In genomic region chr2:157139251-157139802, GRCm38 (mm10) we compare ENCODE assay signal across 25 mouse cellular contexts. TPM values are rescaled to one million over a fixed set of nuclear protein-coding genes. Genes with fewer than 3 reads are reported as not detected.
DNase-seq lines count a peak whose midpoint lies in the region; ATAC-seq and TF ChIP-seq lines count a peak whose summit lies in the region.
"Had no signal": no experiment of that assay in that cellular context is flagged by ENCODE, and none has a peak within 500 bp of the region (broad histone marks: within the 10 kb centered on the region; RNA-seq: fewer than 3 reads in every experiment).

No protein-coding gene starts in this region.

- TF ChIP-seq CTCF in midbrain, postnatal 0 days (IDR thresholded peaks at IDR 0.05): no peak

- no peak overlapping the region for H3K4me3 ChIP-seq in midbrain, embryonic 11.5 days (ENCODE audit: low read depth, low read length)
- H3K4me3 ChIP-seq in midbrain, postnatal 0 days (ENCODE audit: low read depth, low read length): no peak overlapping the region
- H3K4me3 ChIP-seq: embryonic facial prominence, embryonic 13.5 days; forebrain, embryonic 13.5 days; gastrocnemius, adult 2 months; hindbrain, embryonic 12.5 days had no signal

- ATAC-seq in midbrain, embryonic 11.5 days (ENCODE audit: low FRiP score): no peak
- ATAC-seq in midbrain, postnatal 0 days (ENCODE audit: low FRiP score): no peak
- peak; percentile 56 for ATAC-seq in megakaryocyte-erythroid progenitor cell, adult 5-6 weeks (replicated peaks; ENCODE audit: low FRiP score, low TSS enrichment, poor library complexity, severe bottlenecking)
- ATAC-seq in erythroblast, adult 5-6 weeks (replicated peaks; ENCODE audit: low FRiP score, poor library complexity, severe bottlenecking): no peak
- ATAC-seq: forebrain, embryonic 13.5 days; forebrain, postnatal 0 days; hindbrain, embryonic 16.5 days had no signal

- H3K9ac ChIP-seq in midbrain, embryonic 11.5 days (ENCODE audit: low read length): no peak overlapping the region
- H3K9ac ChIP-seq in midbrain, postnatal 0 days (replicated peaks; ENCODE audit: low read length, poor library complexity, severe bottlenecking): no peak overlapping the region
- H3K9ac ChIP-seq: embryonic facial prominence, embryonic 13.5 days; forebrain, embryonic 13.5 days; forebrain, postnatal 0 days; hindbrain, embryonic 12.5 days had no signal

- no peak overlapping the region for H3K4me2 ChIP-seq in midbrain, embryonic 11.5 days
- no peak overlapping the region for H3K4me2 ChIP-seq in midbrain, postnatal 0 days (ENCODE audit: low read depth, low read length, poor library complexity, severe bottlenecking)
- H3K4me2 ChIP-seq: embryonic facial prominence, embryonic 13.5 days; forebrain, embryonic 13.5 days; hindbrain, embryonic 12.5 days had no signal

- no peaks in the 10 kb centered on the region for H3K27me3 ChIP-seq in midbrain, embryonic 11.5 days (ENCODE audit: control insufficient read depth, insufficient read depth, low read length)
- H3K27me3 ChIP-seq in midbrain, postnatal 0 days (ENCODE audit: insufficient read depth, low read length): no peaks in the 10 kb centered on the region
- H3K27me3 ChIP-seq: embryonic facial prominence, embryonic 13.5 days; forebrain, embryonic 13.5 days; hindbrain, embryonic 12.5 days had no signal

- WGBS in midbrain, embryonic 11.5 days: 89% methylated on average over 5 of the region's 5 CpGs
- 91% methylated on average over 5 of the region's 5 CpGs for WGBS in midbrain, postnatal 0 days

- H3K4me1 ChIP-seq in midbrain, embryonic 11.5 days (ENCODE audit: control insufficient read depth, insufficient read depth, low read length): no peaks in the 10 kb centered on the region
- no peaks in the 10 kb centered on the region for H3K4me1 ChIP-seq in midbrain, postnatal 0 days (ENCODE audit: insufficient read depth, low read length)
- H3K4me1 ChIP-seq: hindbrain, embryonic 12.5 days had no signal

- H3K36me3 ChIP-seq in midbrain, embryonic 11.5 days (ENCODE audit: control insufficient read depth, insufficient read depth, low read length): no peaks in the 10 kb centered on the region
- H3K36me3 ChIP-seq in midbrain, postnatal 0 days (ENCODE audit: insufficient read depth, low read length): no peaks in the 10 kb centered on the region
- H3K36me3 ChIP-seq: embryonic facial prominence, embryonic 13.5 days; hindbrain, embryonic 12.5 days had no signal

- peak; percentile 41 for DNase-seq in midbrain, embryonic 11.5 days (ENCODE audit: low spot score, missing footprints)
- no peak for DNase-seq in midbrain, postnatal 0 days (ENCODE audit: low spot score)
- DNase-seq in B cell, adult 2 months: peak; percentile 8 to 15
- DNase-seq in MEL-GATA-1-ER (ENCODE audit: extremely low read depth, low read depth): peak; percentile 48
- DNase-seq in adrenal gland, adult 18-20 months (ENCODE audit: low spot score in 2 of 2): no peak
- DNase-seq: adrenal gland, postnatal 10 days; cerebellum, adult 11-12 months; cerebellum, adult 9-11 months; cerebellum, postnatal 36 days; forebrain, postnatal 0 days; gastrocnemius, adult 2 months; gastrocnemius, postnatal 25 days; heart, postnatal 10 days; heart, postnatal 4 days had no signal

- H3K9me3 ChIP-seq in midbrain, embryonic 11.5 days (ENCODE audit: control insufficient read depth, low read length): no peaks in the 10 kb centered on the region; the same call in 1 of the 2 replicates
- no peaks in the 10 kb centered on the region for H3K9me3 ChIP-seq in midbrain, postnatal 0 days (ENCODE audit: low read length)
- H3K9me3 ChIP-seq: hindbrain, embryonic 12.5 days had no signal

- no peak overlapping the region for H3K27ac ChIP-seq in midbrain, embryonic 11.5 days (ENCODE audit: low read depth, low read length)
- no peak overlapping the region for H3K27ac ChIP-seq in midbrain, postnatal 0 days (ENCODE audit: low read depth, low read length)
- H3K27ac ChIP-seq: embryonic facial prominence, embryonic 13.5 days; forebrain, embryonic 13.5 days; gastrocnemius, adult 2 months; hindbrain, embryonic 12.5 days had no signal

RNA-seq across cellular contexts. Expression of gene Samhd1, which starts 4.3 kb away (rescaled TPM):
- 21.0 and 21.7 TPM in 2 replicates for polyA plus RNA-seq in midbrain, embryonic 11.5 days (2014; fragmentation: Nextera tagmentation; extraction: Ambion mirVana)
- 13.0 and 14.1 TPM in 2 replicates for total RNA-seq in midbrain, postnatal 0 days (2014; rRNA removed)
- 8.7 and 9.9 TPM in 2 replicates for polyA plus RNA-seq in midbrain, postnatal 0 days (2015; fragmentation: Nextera tagmentation; extraction: Ambion mirVana)
- 63.5 and 64.5 TPM in 2 replicates for total RNA-seq in megakaryocyte-erythroid progenitor cell, adult 5-6 weeks (2014; fragmentation: Nextera tagmentation)
- total RNA-seq in megakaryocyte-erythroid progenitor cell, adult 5-6 weeks (2017): 48.9 and 60.9 TPM in 2 replicates
- 10 to 100 TPM; 19.1 to 32.1 TPM for total RNA-seq in adrenal gland, adult 18-20 months (2021)
- total RNA-seq in erythroblast, adult 5-6 weeks (2015; ENCODE audit: low replicate concordance): 69.9 and 105 TPM in 2 replicates
- 81.6 and 89.4 TPM in 2 replicates for total RNA-seq in erythroblast, adult 5-6 weeks (2017; ENCODE audit: low replicate concordance)

RNA-seq across cellular contexts. Expression of gene Tldc2, which starts 52.5 kb away (rescaled TPM):
- not detected in 2 replicates for polyA plus RNA-seq in midbrain, embryonic 11.5 days (2014; fragmentation: Nextera tagmentation; extraction: Ambion mirVana)
- total RNA-seq in midbrain, postnatal 0 days (2014; rRNA removed): not detected in 2 replicates
- polyA plus RNA-seq in midbrain, postnatal 0 days (2015; fragmentation: Nextera tagmentation; extraction: Ambion mirVana): not detected in 2 replicates
- not detected in 2 replicates for total RNA-seq in megakaryocyte-erythroid progenitor cell, adult 5-6 weeks (2014; fragmentation: Nextera tagmentation)
- not detected in 2 replicates for total RNA-seq in megakaryocyte-erythroid progenitor cell, adult 5-6 weeks (2017)
- total RNA-seq in adrenal gland, adult 18-20 months (2021): not detected
- not detected in 2 replicates for total RNA-seq in erythroblast, adult 5-6 weeks (2015; ENCODE audit: low replicate concordance)
- not detected in 2 replicates for total RNA-seq in erythroblast, adult 5-6 weeks (2017; ENCODE audit: low replicate concordance)
- total RNA-seq: adrenal gland, postnatal 10 days; adrenal gland, postnatal 4 days; forebrain, postnatal 0 days; gastrocnemius, adult 2 months; gastrocnemius, postnatal 25 days; granulocyte monocyte progenitor cell, adult 5-6 weeks; heart, postnatal 10 days; heart, postnatal 4 days had no signal
- polyA plus RNA-seq: C2C12; embryonic facial prominence, embryonic 13.5 days; forebrain, embryonic 13.5 days; forebrain, postnatal 0 days; heart, embryonic 14.5 days; hindbrain, embryonic 12.5 days; hindbrain, embryonic 16.5 days; intestine, embryonic 14.5 days had no signal

Comparison
In these comparisons a context has a peak if more than half of its experiments do, and no peak if none do; other contexts are left out.
1. DNase-seq: peak in midbrain, embryonic 11.5 days (single experiment), B cell, adult 2 months (2 of 2) and MEL-GATA-1-ER (single experiment); none in midbrain, postnatal 0 days (single experiment) and adrenal gland, adult 18-20 months (0 of 2).